14 mouse cellular contexts compared by ENCODE assay signal in the genomic region with DNA sequence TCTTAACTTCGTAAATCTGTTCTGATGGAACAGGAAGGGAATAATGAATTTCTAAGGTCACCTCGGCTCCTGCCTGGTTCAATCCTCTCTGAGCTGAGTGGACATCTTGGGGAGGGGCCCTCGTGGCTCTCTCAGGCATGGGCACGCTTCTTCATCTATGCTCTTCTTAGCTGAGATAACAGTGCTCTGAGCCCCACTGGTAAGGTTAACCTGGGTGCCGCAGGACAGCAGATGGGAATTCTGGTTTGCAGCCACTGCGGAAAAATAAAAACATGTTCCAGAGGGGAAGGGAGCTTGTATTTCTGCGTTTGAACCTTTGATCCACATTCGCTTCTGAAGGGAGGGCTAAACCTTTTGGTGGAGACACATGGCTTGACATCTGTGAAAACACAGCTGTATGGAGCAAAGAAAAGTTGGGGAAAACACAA. TPM values are rescaled to one million over a fixed set of nuclear protein-coding genes. Genes with fewer than 3 reads are reported as not detected.
A peak's percentile ranks its signal among the peaks of the same experiment; 100 is the strongest.
DNase-seq lines count a peak whose midpoint lies in the region; ATAC-seq and TF ChIP-seq lines count a peak whose summit lies in the region.
"Had no signal": no experiment of that assay in that cellular context is flagged by ENCODE, and none has a peak within 500 bp of the region (broad histone marks: within the 10 kb centered on the region; RNA-seq: fewer than 3 reads in every experiment).

No protein-coding gene starts in this region.

- H3K9me3 ChIP-seq in neural tube, embryonic 15.5 days (replicated peaks) = no peaks in the 10 kb centered on the region
- H3K9me3 ChIP-seq in hindbrain, postnatal 0 days (ENCODE audit: low read length) = no peaks in the 10 kb centered on the region
- H3K9me3 ChIP-seq: heart, embryonic 10.5 days had no signal

- peak; percentile 47 for DNase-seq in neural tube, embryonic 10.5 days (ENCODE audit: extremely low spot score, low spot score)
- DNase-seq in embryo, embryonic 10.5 days (ENCODE audit: low spot score) = peak; percentile 54
- DNase-seq in hindbrain, postnatal 0 days (ENCODE audit: low spot score) = peak; percentile 15
- no peak for DNase-seq in urinary bladder, postnatal 10 days (ENCODE audit: low spot score)
- no peak for DNase-seq in urinary bladder, postnatal 36 days (ENCODE audit: low spot score in 2 of 2)
- DNase-seq in ovary, postnatal 36 days (ENCODE audit: low spot score) = no peak
- DNase-seq: gastrocnemius, adult 2 months; kidney, postnatal 14 days; lung, postnatal 10 days; thymus, adult 18-20 months had no signal

- peaks cover 44% of the 10 kb centered on the region for H3K27me3 ChIP-seq in neural tube, embryonic 15.5 days (replicated peaks)
- H3K27me3 ChIP-seq in hindbrain, postnatal 0 days (ENCODE audit: insufficient read depth, low read length) = peaks cover 13% of the 10 kb centered on the region

- no peak overlapping the region for H3K4me2 ChIP-seq in neural tube, embryonic 15.5 days
- H3K4me2 ChIP-seq in hindbrain, postnatal 0 days (ENCODE audit: low read depth, low read length) = peak overlapping the region; percentile 34

- TF ChIP-seq CTCF in hindbrain, postnatal 0 days (IDR thresholded peaks at IDR 0.05; ENCODE audit: low read depth) = no peak

- no peak for ATAC-seq in neural tube, embryonic 15.5 days (ENCODE audit: low FRiP score)
- no peak for ATAC-seq in hindbrain, postnatal 0 days

- H3K9ac ChIP-seq in neural tube, embryonic 15.5 days (replicated peaks) = no peak overlapping the region
- H3K9ac ChIP-seq in hindbrain, postnatal 0 days (replicated peaks; ENCODE audit: low read length) = no peak overlapping the region; the same call in 1 of the 2 replicates

- 54% methylated on average over 8 of the region's 8 CpGs for WGBS in neural tube, embryonic 15.5 days
- 35% methylated on average over 8 of the region's 8 CpGs for WGBS in hindbrain, postnatal 0 days

- no peak overlapping the region for H3K27ac ChIP-seq in neural tube, embryonic 15.5 days (replicated peaks)
- peak overlapping the region; percentile 67 for H3K27ac ChIP-seq in hindbrain, postnatal 0 days
- H3K27ac ChIP-seq: gastrocnemius, adult 2 months; heart, embryonic 10.5 days; left cerebral cortex, adult 2 months had no signal

- H3K4me1 ChIP-seq in neural tube, embryonic 15.5 days = peaks cover 5% of the 10 kb centered on the region
- H3K4me1 ChIP-seq in hindbrain, postnatal 0 days (ENCODE audit: insufficient read depth, low read length) = no peaks in the 10 kb centered on the region

- H3K4me3 ChIP-seq in neural tube, embryonic 15.5 days (replicated peaks) = no peak overlapping the region
- no peak overlapping the region for H3K4me3 ChIP-seq in hindbrain, postnatal 0 days (ENCODE audit: low read length)
- H3K4me3 ChIP-seq: gastrocnemius, adult 2 months; heart, embryonic 10.5 days; left cerebral cortex, adult 2 months; myocyte had no signal

- H3K36me3 ChIP-seq in neural tube, embryonic 15.5 days = no peaks in the 10 kb centered on the region
- no peaks in the 10 kb centered on the region for H3K36me3 ChIP-seq in hindbrain, postnatal 0 days (ENCODE audit: insufficient read depth, low read length)
- H3K36me3 ChIP-seq: heart, embryonic 10.5 days had no signal

RNA-seq across cellular contexts. Expression of gene Clybl, which starts 43.0 kb away (rescaled TPM):
- polyA plus RNA-seq in neural tube, embryonic 15.5 days (2015; fragmentation: Nextera tagmentation; extraction: Ambion mirVana) = 13.3 and 13.5 TPM in 2 replicates
- 13.3 and 17.4 TPM in 2 replicates for total RNA-seq in hindbrain, postnatal 0 days (2014; rRNA removed)
- 26.7 and 29.9 TPM in 2 replicates for polyA plus RNA-seq in hindbrain, postnatal 0 days (2015; fragmentation: Nextera tagmentation; extraction: Ambion mirVana)

Comparison
In these comparisons a context has a peak if more than half of its experiments do, and no peak if none do; other contexts are left out.
1. DNase-seq: peak in neural tube, embryonic 10.5 days (single experiment), embryo, embryonic 10.5 days (single experiment) and hindbrain, postnatal 0 days (single experiment); none in urinary bladder, postnatal 10 days (single experiment), urinary bladder, postnatal 36 days (0 of 2) and ovary, postnatal 36 days (single experiment).